Mouse (Mus musculus) mouse trophoblast stem cell (cell line): ENCODE results near the gene Sumo2.
"Not testable (repeated sequence)": the region's sequence is repeated elsewhere in the genome, so short reads cannot be mapped to it uniquely, and the experiment has no call there.

Experiments
- in situ Hi-C, 2 experiments: fragments of 300-500 bp; cut with MseI, MboI; formaldehyde crosslinking; loops; 2 replicates in 1 of 2; 3 replicates in 1 of 2; pipeline ENCODE4 v1.15.1; 2025

Gene Sumo2

GRCm38 (mm10) chr11:115519581-115519980 lies 16.5 kb downstream of the Sumo2 start:
- in situ Hi-C loops: no loop called here

GRCm38 (mm10) chr11:115518693-115519092 lies 17.4 kb downstream of the Sumo2 start:
- in situ Hi-C loops: no loop called here

- in situ Hi-C loops: no loop called here
Measured at GRCm38 (mm10) chr11:115516942-115517341, 19.1 kb downstream of the Sumo2 start.

GRCm38 (mm10) chr11:115515021-115515420 lies 21.1 kb downstream of the Sumo2 start:
- in situ Hi-C loops: no loop called here

GRCm38 (mm10) chr11:115514238-115514663 lies 21.8 kb downstream of the Sumo2 start, which contains the start of gene Jpt1:
Jpt1 (minus strand) TSS chr11:115514387.
- in situ Hi-C loops: no loop called here

- in situ Hi-C loops: no loop called here
Measured at GRCm38 (mm10) chr11:115513271-115514237, 22.5 kb downstream of the Sumo2 start.

- in situ Hi-C loops: no loop called here
Measured at GRCm38 (mm10) chr11:115512407-115513183, 23.5 kb downstream of the Sumo2 start.

GRCm38 (mm10) chr11:115512004-115512403 lies 24.1 kb downstream of the Sumo2 start:
- in situ Hi-C loops: no loop called here

GRCm38 (mm10) chr11:115511121-115511520 lies 25.0 kb downstream of the Sumo2 start:
- in situ Hi-C loops: no loop called here

GRCm38 (mm10) chr11:115510507-115510888 lies 25.6 kb downstream of the Sumo2 start:
- in situ Hi-C loops: no loop called here

GRCm38 (mm10) chr11:115509773-115510506 lies 26.1 kb downstream of the Sumo2 start:
- in situ Hi-C loops: no loop called here

- in situ Hi-C loops: no loop called here
Measured at GRCm38 (mm10) chr11:115508061-115508460, 28.0 kb downstream of the Sumo2 start.

- in situ Hi-C loops: no loop called here
Measured at GRCm38 (mm10) chr11:115506586-115506985, 29.5 kb downstream of the Sumo2 start.

- in situ Hi-C loops: no loop called here
Measured at GRCm38 (mm10) chr11:115502636-115503035, 33.4 kb downstream of the Sumo2 start.

- in situ Hi-C loops: not testable (repeated sequence)
Measured at GRCm38 (mm10) chr11:115496559-115496958, 39.5 kb downstream of the Sumo2 start.

- in situ Hi-C loops: no loop called here
Measured at GRCm38 (mm10) chr11:115492387-115492786, 43.7 kb downstream of the Sumo2 start.

GRCm38 (mm10) chr11:115491356-115492083 lies 44.6 kb downstream of the Sumo2 start, which contains the start of gene Nt5c:
Nt5c (minus strand) TSS chr11:115491862.
- in situ Hi-C loops: no loop called here

GRCm38 (mm10) chr11:115490441-115491355 lies 45.4 kb downstream of the Sumo2 start:
- in situ Hi-C loops: no loop called here

- in situ Hi-C loops: no loop called here
Measured at GRCm38 (mm10) chr11:115488551-115489104, 47.4 kb downstream of the Sumo2 start.
